In genomic region chr9:108783548-108784463, GRCm38 (mm10) we compare ENCODE assay signal across 8 mouse cellular contexts. TPM values are rescaled to one million over a fixed set of nuclear protein-coding genes. Genes with fewer than 3 reads are reported as not detected.
DNase-seq lines count a peak whose midpoint lies in the region; ATAC-seq lines count a peak whose summit lies in the region.

TSS of gene Ip6k2 (plus strand) at chr9:108783796.

- peak within 1 kb of the TSS; percentile 77 for H3K4me2 ChIP-seq in hindbrain, embryonic 12.5 days (replicated peaks)

- peaks cover 48% of the 10 kb centered on the region for H3K4me1 ChIP-seq in hindbrain, embryonic 12.5 days

- peak within 1 kb of the TSS; percentile 95 for H3K9ac ChIP-seq in hindbrain, embryonic 12.5 days

- H3K27me3 ChIP-seq in hindbrain, embryonic 12.5 days, result no peaks in the 10 kb centered on the region

- H3K4me3 ChIP-seq in hindbrain, embryonic 12.5 days, result peak within 1 kb of the TSS; percentile 87

- WGBS in hindbrain, embryonic 12.5 days, result under 1% methylated on average over 56 of the region's 56 CpGs

- H3K27ac ChIP-seq in hindbrain, embryonic 12.5 days, result peak within 1 kb of the TSS; percentile 98

- ATAC-seq in hindbrain, embryonic 12.5 days (ENCODE audit: low FRiP score), result peak; percentile 98

- H3K9me3 ChIP-seq in hindbrain, embryonic 12.5 days (replicated peaks), result no peaks in the 10 kb centered on the region

- H3K36me3 ChIP-seq in hindbrain, embryonic 12.5 days, result no peaks in the 10 kb centered on the region; the same call in 1 of the 2 replicates

- DNase-seq in Muller cell, postnatal 12 days (ENCODE audit: inconsistent ontology term), result peak; percentile 98
- peak; percentile 98 for DNase-seq in cerebellum, adult 9-11 months
- peak; percentile 96 for DNase-seq in frontal cortex, postnatal 10 days (ENCODE audit: low spot score in 2 of 2)
- DNase-seq in layer of hippocampus, postnatal 14 days (ENCODE audit: low spot score in 2 of 2), result peak; percentile 96 to 97
- peak; percentile 97 for DNase-seq in lung, postnatal 14 days
- DNase-seq in retina, adult 2 months (ENCODE audit: low read depth, low spot score), result peak; percentile 85
- peak; percentile 96 to 97 for DNase-seq in thymus, postnatal 36 days

RNA-seq across cellular contexts. Expression of gene Ip6k2, which starts in this region (rescaled TPM):
- 140 and 154 TPM in 2 replicates for polyA plus RNA-seq in hindbrain, embryonic 12.5 days (2016; fragmentation: Nextera tagmentation; extraction: Ambion mirVana)
- 100 to 1,000 TPM; 201 to 212 TPM for total RNA-seq in layer of hippocampus, postnatal 14 days (2021)

Comparison
In these comparisons a context has a peak if more than half of its experiments do, and no peak if none do; other contexts are left out.
1. Peak in every context shown above with its lines: DNase-seq, ATAC-seq, H3K4me3 ChIP-seq and H3K27ac ChIP-seq.